Mouse (Mus musculus) C2C12 (cell line): ENCODE measurements around the gene Heg1.

Experiments used
- CTCF ChIP-seq: IDR thresholded peaks from one replicate; pipeline ENCODE4 v1.5.1; 2011; ENCODE audit not compliant: control insufficient read depth, insufficient read depth, insufficient read length
- MAX ChIP-seq: IDR thresholded peaks from one replicate; pipeline ENCODE4 v1.6.1; 2011; ENCODE audit warnings: mild to moderate bottlenecking, control low read depth
- MYOD1 ChIP-seq: IDR thresholded peaks from one replicate; pipeline ENCODE4 v1.6.1; 2011; ENCODE audit warnings: low read depth; ENCODE audit not compliant: control insufficient read depth, insufficient read length
- MYOG ChIP-seq: IDR thresholded peaks from one replicate; pipeline ENCODE4 v1.6.1; 2011; ENCODE audit not compliant: control insufficient read depth, insufficient read length; ENCODE audit errors: extremely low read depth
- USF1 ChIP-seq: IDR thresholded peaks from one replicate; pipeline ENCODE4 v1.6.1; 2011; ENCODE audit warnings: low read depth, mild to moderate bottlenecking, control low read depth, moderate library complexity

DNA sequence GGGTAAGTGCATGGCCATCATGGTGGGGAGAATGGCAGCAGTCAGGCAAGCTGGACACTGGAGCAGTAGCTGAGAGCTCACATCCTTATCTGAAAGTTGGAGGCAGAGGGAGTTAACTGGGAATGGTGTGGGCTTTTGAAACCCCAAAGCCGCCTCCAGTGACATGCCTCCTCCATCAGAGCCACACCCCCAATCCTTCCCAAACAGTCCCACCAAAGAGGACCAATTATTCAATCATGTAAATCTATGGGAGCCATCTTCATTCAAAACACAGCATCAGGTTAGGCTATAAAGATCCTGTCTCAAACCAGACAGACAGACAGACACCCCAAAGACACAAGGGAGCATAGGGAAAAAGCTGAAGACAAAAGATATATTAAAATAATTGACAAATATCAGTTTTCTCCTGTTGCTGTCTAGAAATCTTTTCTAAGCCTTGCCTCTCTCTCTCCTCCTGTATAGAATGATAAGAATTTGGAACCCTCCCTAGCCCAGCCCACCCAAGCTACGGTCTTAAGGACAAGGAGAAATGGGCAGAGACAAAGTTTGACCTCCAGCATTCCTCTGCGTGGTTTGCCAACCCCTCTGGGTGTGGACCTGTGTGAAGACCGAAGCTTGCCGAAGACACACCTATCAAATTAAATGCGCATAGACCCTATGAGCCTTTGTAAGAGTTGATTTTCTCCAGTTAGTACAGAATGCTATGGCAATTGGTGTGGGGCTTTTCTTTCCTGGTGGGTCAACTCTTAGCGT is 134.4 kb downstream of the Heg1 start:
- no peak for TF ChIP-seq CTCF
- no peak for TF ChIP-seq MAX
- no peak for TF ChIP-seq MYOG
- no peak for TF ChIP-seq USF1
- no peak for TF ChIP-seq MYOD1
